Mouse (Mus musculus) heart, postnatal 36 days (tissue): ENCODE measurements around the gene Phrf1. TPM values are rescaled to one million over a fixed set of nuclear protein-coding genes. Genes with fewer than 3 reads are reported as not detected.

Source experiments
- DNase-seq, 2 experiments: peaks; one replicate each; pipeline ENCODE4 v3.0.0; 2021 to 2022
- intact Hi-C: fragments of 180-260 bp; cut with DNase I; formaldehyde crosslinking; loops from one replicate; pipeline ENCODE4 v1.15.1; 2025
- total RNA-seq, 2 experiments: library from RNA; stranded (reverse); gene quantifications; 2 replicates each; pipeline ENCODE4 v1.2.3; 2021

Gene Phrf1
- total RNA-seq: 10 to 100 TPM; 31.9 to 36.5 TPM

- intact Hi-C loops: loop anchor here (2.0 to 5.0 kb wide), 2 partner anchors 99 to 134 kb away; partner anchors contain the start of genes Deaf1 and Tmem80
- DNase-seq: peak; percentile 97
Measured at GRCm38 (mm10) chr7:141228279-141229067, at the start of gene Phrf1. TSS of gene Phrf1 (plus strand) at chr7:141228784.

DNA sequence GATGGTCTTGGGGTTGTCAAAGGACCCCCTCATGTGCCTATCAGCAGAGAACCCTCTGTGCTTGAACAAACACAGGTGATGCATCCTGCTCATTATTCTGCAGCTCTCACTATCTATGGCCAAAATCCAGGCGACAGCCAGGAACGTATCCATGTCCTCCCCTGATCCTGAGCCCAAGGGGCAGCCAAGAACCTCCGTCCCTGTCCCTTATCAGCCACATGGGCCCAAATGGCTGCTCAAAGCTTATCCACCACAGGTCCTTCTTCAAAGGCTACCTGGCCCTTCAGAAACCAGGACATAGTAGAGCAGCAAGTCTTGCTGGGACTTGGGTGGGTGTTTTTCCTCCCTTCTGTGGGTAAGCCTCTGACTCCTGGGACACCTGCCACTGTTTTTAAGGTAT, 40.4 kb upstream of the Phrf1 start:
- intact Hi-C loops: no loop called here
- no peak for DNase-seq

GRCm38 (mm10) chr7:141188733-141189132, 39.9 kb upstream of the Phrf1 start:
- intact Hi-C loops: no loop called here
- DNase-seq: no peak

DNA sequence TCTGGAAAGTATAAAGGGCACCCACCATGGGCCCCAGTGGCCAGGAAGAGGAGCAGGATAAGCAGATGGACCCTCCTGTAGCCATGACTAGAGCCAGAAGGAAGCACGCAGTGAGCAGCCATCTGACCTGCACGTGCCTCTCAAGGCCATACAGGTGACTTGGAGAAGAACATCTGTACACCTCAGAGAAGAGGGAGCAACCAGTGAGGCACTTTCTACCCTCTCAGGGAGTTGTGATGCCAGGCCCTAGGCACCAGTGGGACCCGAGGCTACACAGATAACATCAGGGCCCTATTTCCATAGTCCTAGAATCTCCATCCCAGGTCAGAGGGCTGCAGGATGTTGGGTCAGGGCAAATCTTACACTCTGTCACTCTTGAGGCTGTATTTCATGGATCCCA, 38.4 kb upstream of the Phrf1 start:
- intact Hi-C loops: loop anchor here (5.0 kb wide), 1 partner anchor 333 kb away; the partner anchor contains the start of genes Bet1l, Gm45785 and Ric8a
- DNase-seq: no peak

- DNase-seq: peak; percentile 31 to 37
- intact Hi-C loops: loop anchor here (5.0 kb wide), 1 partner anchor 334 kb away; the partner anchor contains the start of genes Bet1l, Gm45785 and Ric8a
Measured at GRCm38 (mm10) chr7:141191036-141191435, 37.5 kb upstream of the Phrf1 start.

DNA sequence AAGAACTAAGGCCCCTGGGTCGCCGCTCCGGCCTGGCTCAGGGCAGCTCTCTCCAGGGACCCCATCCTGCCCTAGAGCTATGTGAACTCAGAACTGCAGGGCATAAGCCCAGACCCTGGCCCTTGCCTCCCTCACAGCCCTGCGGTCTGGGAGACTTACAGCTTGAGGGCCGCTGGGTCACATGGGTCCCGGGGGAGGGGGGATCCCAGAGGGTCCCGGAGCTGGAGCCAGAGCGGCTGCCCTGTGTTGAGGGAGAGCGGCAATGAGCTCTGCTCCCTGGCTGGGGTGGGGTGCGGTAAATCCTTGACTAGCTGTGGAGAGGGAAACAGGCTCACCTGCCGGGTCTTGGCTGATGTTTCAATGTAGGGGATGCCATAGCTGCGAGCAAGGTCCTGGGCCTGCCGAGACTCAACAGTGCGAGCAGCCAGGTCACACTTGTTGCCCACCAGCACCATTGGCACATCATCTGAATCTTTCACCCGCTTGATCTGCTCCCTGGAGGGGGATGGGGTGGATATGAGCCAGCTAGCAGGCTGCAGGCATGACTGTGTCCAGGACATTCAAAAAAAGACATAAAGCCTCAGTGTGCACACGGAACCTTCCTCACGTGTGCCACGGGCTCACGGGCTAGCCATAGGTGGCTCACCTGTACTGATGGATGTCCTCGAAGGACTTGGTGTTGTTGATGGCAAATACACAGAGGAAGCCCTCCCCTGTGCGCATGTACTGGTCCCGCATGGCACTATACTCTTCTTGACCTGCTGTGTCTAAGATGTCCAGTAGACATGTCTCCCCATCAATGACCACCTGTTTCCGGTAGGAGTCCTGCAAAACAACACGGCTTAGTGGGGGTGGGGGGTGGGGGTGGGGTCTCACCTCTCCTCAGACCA, 36.5 kb upstream of the Phrf1 start:
- intact Hi-C loops: loop anchor here (5.0 kb wide), 1 partner anchor 335 kb away; the partner anchor contains the start of genes Bet1l, Gm45785 and Ric8a
- no peak for DNase-seq

GRCm38 (mm10) chr7:141192776-141193347, 35.7 kb upstream of the Phrf1 start:
- DNase-seq: no peak
- intact Hi-C loops: loop anchor here (5.0 kb wide), 1 partner anchor 336 kb away; the partner anchor contains the start of genes Bet1l, Gm45785 and Ric8a

DNA sequence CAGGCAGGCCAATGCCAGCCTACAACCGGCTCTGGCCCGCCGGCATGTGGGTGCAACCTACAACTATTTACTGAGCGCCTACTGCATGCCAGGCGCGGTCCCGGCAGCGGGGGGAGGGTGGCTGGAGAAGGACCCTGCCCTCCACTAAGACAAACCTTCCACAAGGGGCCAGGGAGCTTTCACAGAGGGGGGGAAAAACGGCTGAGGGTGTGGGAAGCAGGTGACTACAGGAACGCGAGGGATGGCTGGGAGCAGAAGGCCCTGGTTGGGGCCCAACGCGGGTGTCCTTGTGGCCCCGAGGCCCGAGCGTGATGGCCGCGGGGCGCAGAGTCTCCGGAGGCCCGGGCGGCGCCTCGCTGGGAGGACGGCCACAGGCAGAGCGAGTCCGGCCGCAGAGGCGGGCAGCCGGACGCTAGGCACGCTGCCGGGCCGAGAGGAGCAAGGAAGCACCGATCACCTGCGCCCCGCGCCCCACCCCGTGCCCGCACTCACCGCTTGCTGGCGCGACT, 35.2 kb upstream of the Phrf1 start:
- no peak for DNase-seq
- intact Hi-C loops: loop anchor here (5.0 kb wide), 1 partner anchor 336 kb away; the partner anchor contains the start of genes Bet1l, Gm45785 and Ric8a

DNA sequence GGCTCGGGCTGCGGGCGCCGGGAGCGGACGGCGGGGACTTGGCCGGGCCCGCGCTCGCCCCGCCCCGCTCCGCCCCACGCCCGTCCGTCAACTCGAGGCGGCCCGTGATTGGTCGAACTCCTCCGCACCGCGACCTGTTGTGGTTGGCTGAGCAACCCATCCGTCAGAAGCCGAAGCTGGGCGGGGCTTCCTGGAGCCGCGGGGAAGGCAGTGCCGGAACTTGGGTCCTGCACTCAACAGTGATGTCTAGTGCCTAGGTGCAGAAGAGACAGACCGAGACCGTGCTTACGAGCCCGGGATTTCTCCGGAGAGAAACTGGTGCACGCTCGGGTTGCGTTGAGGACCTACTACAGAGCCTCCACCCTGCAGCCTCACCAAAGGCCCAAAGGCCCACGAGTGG, 34.6 kb upstream of the Phrf1 start, which contains the start of the genes Hras and Lrrc56:
Gene Hras, minus strand, starts transcription at position 58 of the 400 bp plus-strand sequence.
Gene Lrrc56, plus strand, starts transcription at position 210 of the 400 bp plus-strand sequence.
- peak; percentile 97 to 99 for DNase-seq
- intact Hi-C loops: loop anchor here (5.0 kb wide), 1 partner anchor 337 kb away; the partner anchor contains the start of genes Bet1l, Gm45785 and Ric8a

- intact Hi-C loops: loop anchor here (5.0 kb wide), 1 partner anchor 337 kb away; the partner anchor contains the start of genes Bet1l, Gm45785 and Ric8a
- no peak for DNase-seq
Measured at GRCm38 (mm10) chr7:141194409-141194808, 34.2 kb upstream of the Phrf1 start.

GRCm38 (mm10) chr7:141194830-141195229, 33.8 kb upstream of the Phrf1 start:
- intact Hi-C loops: loop anchor here (5.0 kb wide), 1 partner anchor 338 kb away; the partner anchor contains the start of genes Bet1l, Gm45785 and Ric8a
- peak; percentile 82 to 87 for DNase-seq

DNA sequence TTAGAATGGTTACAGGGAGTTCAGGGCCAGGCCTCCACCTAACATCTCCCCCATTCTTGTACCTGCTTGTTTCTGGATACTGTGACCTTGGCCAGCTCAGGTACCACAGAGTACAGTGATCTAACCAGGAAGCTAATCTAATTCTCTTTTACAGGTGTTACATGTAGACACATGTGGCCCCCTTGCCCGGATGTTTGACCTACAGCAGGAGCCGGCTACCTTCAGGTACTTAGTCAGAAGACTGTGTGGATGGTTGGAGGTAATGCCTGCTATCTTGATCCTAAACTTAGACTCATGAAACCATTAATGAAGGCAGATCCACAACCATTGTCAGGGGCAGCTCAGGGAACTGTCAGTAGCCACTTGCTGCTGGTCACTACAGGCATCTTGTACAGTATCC, 32.8 kb upstream of the Phrf1 start:
- no peak for DNase-seq
- intact Hi-C loops: no loop called here

DNA sequence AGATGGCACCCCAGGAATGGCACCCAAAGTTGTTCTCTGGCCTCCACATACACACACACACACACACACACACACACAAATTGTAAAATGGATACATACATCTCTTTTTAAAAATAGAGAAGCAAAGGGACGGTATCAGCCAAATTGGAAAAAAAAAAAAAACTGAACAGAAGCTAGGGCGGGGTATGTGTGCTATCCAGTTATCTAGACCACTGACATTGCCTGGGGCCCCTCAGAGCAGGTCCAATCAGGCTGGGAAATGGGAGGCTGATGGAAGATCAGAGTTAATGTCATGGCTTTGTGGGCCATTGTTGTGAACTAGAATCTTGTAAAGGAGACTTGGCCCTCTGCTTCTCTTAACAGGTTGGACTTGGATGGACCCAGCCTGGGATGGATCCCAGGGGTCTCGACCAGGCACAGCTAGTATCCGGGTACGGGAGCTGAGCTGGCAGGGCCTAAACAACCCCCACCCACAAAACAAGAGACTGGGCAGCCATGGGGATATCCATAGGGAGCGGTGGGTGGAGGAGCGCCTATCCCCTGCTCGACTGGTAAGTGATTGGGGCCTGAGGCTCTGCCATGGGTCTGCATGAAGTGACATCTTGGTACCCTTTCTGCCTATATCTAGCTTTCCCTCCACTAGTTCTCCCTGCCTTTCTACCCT, 31.8 kb upstream of the Phrf1 start:
- no peak for DNase-seq
- intact Hi-C loops: no loop called here

DNA sequence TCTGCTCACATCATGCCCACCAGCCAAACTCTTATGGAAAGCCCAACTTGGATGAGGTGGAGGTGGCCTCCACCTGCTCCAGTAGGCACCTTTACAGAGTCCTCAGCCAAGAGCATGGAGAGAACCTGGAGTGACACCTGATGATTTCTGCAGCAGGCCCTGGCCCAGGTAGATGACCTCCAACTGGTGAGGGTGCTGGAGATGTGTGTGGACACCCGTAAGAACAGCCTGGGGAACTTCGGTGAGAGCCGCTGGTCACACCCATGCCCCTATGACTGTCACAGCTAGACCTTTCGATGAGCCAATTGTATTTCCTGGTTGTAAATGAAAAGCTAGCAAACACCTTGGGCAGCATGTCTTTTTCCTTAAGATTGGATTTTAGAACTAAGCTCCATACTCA, 30.5 kb upstream of the Phrf1 start:
- no peak for DNase-seq
- intact Hi-C loops: no loop called here

DNA sequence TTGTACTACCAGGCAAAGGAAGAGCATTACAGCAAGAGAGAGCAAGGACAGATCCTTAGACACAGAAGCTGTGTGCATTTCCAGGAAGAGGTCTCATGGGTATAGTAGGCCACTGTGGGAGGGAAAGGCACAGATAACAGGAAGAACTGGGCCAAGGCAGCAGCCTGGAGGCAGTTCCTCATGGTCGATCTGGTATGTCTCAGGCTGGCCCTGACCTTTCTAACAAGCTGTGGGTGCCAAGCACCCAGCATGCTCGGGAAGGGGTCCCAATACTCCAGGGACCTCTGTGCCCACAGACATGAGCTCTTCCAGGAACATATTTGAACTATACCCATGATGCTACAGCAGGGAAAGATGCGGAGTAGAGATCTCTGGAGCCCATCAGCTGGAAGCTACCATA, 24.0 kb upstream of the Phrf1 start:
- intact Hi-C loops: no loop called here
- DNase-seq: no peak

GRCm38 (mm10) chr7:141205504-141205903, 23.1 kb upstream of the Phrf1 start:
- intact Hi-C loops: no loop called here
- no peak for DNase-seq

DNA sequence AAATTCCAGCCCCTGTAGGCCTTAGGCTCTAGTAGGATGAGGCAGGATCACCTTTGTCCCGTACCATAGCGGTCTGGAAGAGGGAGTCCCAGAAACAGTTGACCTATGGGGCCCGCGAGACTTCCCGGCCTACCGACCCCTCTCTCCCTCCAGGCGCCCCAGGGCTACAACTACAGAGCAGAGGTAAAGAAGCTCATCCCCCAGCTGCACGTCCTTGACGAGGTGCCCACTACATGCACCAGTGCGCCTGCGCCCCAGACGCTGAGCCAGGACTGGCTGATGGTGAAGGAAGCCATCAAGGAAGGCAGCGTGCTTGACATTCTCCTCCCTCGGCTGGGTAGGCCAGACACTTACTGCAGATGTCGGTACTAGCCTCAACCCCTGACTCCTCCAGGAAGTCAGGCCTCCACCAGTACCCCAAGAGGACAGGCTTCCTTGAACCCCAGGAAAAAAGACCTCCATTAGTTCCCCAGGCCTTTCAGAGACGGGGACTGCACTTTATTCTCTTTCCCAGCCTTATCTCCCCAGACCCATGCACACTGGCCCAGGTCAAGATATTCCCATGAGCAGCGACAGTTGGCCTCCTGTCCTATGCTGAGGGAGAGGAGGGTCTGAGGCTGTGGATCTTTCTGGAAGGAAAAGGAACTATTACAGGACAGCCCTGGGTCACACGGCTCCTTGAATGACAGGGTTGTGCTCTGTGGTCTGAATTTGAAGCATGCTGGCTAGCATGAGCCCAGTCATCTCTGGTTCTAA, 22.2 kb upstream of the Phrf1 start:
- DNase-seq: no peak
- intact Hi-C loops: no loop called here

DNA sequence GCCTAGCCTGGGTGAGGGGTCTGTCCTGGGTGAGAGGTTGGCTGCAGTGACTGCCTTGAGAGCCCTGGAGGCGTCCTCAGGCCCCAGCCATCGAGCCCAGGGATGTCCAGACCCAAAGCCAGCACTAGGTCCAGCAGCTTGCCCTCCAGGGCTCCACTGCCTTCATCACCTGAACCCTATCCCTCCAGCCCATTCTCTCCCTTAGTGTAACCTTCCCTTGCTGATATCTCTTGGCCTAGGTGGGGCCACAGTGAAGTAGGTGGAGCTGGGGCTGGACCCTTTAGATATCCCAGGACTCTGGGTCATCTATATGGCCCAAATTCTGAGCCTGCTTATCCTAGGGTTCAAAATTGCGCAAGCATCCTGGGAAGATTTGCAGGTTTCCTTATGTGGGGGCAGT, 19.1 kb upstream of the Phrf1 start:
- DNase-seq: no peak
- intact Hi-C loops: no loop called here

GRCm38 (mm10) chr7:141210137-141210536, 18.4 kb upstream of the Phrf1 start:
- no peak for DNase-seq
- intact Hi-C loops: no loop called here
